In the genomic region with DNA sequence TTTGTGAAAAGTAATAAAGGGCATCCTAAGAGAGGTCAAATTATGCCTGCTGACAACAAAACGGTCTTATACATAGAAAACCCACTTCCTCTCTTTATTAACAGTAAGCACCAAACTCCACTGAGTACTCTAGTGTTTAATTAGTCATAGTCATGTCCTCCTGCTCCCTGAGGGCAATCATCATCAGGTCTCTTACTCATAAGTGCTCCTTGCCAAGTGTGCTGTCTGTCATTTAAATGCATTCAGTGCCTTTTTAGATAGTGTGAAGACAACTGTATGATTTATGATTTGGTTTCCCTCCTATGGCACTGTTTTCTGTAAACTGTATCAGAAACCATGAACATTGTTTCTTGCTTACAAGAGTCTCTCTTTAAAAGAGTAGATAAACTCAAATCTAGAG, we compare ENCODE assay signal across 1 mouse cellular context.
TF ChIP-seq lines count a peak whose summit lies in the region.

No protein-coding gene starts in this region.

TF ChIP-seq in MEL, 35 proteins besides CTCF, POLR2A, EP300 and RAD21:
- TF ChIP-seq ZKSCAN1 (IDR thresholded peaks at IDR 0.05; ENCODE audit: low read depth, low read length) = no peak
